Mouse (Mus musculus) stomach, postnatal 0 days (tissue): ENCODE measurements around the gene Prpf19. TPM values are rescaled to one million over a fixed set of nuclear protein-coding genes. Genes with fewer than 3 reads are reported as not detected.

Experiments
- ATAC-seq: fragments of 200-750 bp; cut with Nextera tagmentation; 2 replicates; pipeline ENCODE4 v1.8.0; 2017; ENCODE audit not compliant: low FRiP score, low TSS enrichment
- DNase-seq: peaks from one replicate; pipeline ENCODE4 v3.0.0-alpha.2; 2016; ENCODE audit warnings: low spot score
- H3K27ac ChIP-seq: fragments of 300-500 bp; sonication (generic); replicated peaks from 2 replicates; pipeline ENCODE4 v1.5.1; 2014; ENCODE audit warnings: mild to moderate bottlenecking, control low read depth
- H3K27me3 ChIP-seq: fragments of 300-500 bp; sonication (generic); 2 replicates; pipeline ENCODE4 v1.6.1; 2014; ENCODE audit warnings: low read length; ENCODE audit not compliant: control insufficient read depth, insufficient read depth
- H3K36me3 ChIP-seq: fragments of 300-500 bp; sonication (generic); 2 replicates; pipeline ENCODE4 v1.6.1; 2014; ENCODE audit warnings: low read length, mixed read lengths; ENCODE audit not compliant: control insufficient read depth, insufficient read depth
- H3K4me1 ChIP-seq: fragments of 300-500 bp; sonication (generic); replicated peaks from 2 replicates; pipeline ENCODE4 v1.6.1; 2014; ENCODE audit warnings: antibody characterized with exemption; ENCODE audit not compliant: control insufficient read depth, insufficient read depth
- H3K4me2 ChIP-seq: fragments of 300-500 bp; sonication (generic); replicated peaks from 2 replicates; pipeline ENCODE4 v1.6.1; 2014; ENCODE audit warnings: low read depth, mild to moderate bottlenecking, control low read depth, moderate library complexity
- H3K4me3 ChIP-seq: fragments of 300-500 bp; sonication (generic); 2 replicates; pipeline ENCODE4 v1.5.1; 2014; ENCODE audit warnings: low read depth, low read length, control low read depth
- H3K9ac ChIP-seq: fragments of 300-500 bp; sonication (generic); 2 replicates; pipeline ENCODE4 v1.6.1; 2014; ENCODE audit warnings: mild to moderate bottlenecking, low read length, control low read depth, mixed read lengths
- H3K9me3 ChIP-seq: fragments of 300-500 bp; sonication (generic); 2 replicates; pipeline ENCODE4 v1.6.1; 2016; ENCODE audit warnings: low read length; ENCODE audit not compliant: control insufficient read depth
- CTCF ChIP-seq: IDR thresholded peaks from 2 replicates; pipeline ENCODE4 v1.5.1; 2016; ENCODE audit warnings: antibody characterized with exemption, low read depth, mild to moderate bottlenecking, moderate library complexity
- EP300 ChIP-seq: optimal IDR thresholded peaks from 2 replicates; pipeline ENCODE3; 2016; ENCODE audit warnings: antibody characterized with exemption
- WGBS: fragments of 180-500 bp; shearing (Covaris S2); extraction: QIAGEN DNeasy Blood & Tissue Kit; methylation state at CpG from one replicate; pipeline ENCODE4 v1.1.7; 2014; 5-methylcytosine and 5-hydroxymethylcytosine counted together
- polyA plus RNA-seq: library from polyadenylated mRNA; unstranded; fragments of >200 nt; fragmentation: Nextera tagmentation; extraction: Ambion mirVana; gene quantifications from 2 replicates; pipeline ENCODE4 v1.2.1, GENCODE M21; 2015

Prpf19 gene
- polyA plus RNA-seq, 1 experiment from 2014 or later = 19.5 TPM

DNA sequence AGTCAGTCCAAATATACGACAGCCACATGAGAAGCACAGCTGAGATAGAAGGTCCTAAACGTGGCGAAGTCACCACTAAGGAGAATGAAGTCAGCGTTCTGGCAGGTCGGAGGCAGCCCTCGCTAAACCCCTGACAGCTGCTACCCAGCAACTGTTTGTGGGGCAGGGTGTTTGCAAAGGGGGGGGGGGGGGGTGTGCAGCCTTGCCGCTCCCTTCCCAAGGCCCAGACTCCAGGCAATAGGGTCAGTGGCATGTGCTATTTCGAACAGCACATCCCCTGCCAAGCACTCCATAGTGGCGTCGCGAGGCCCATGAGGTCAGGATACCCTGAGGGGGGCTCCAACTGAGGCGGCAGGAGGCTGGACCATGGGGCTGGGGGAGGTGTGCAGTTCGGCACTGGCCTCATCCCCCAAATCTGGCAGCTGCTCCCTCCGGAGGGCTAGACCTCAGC is 14.0 kb upstream of the Prpf19 start:
- H3K4me3 ChIP-seq = peak overlapping the region; percentile 64
- H3K4me2 ChIP-seq = peak overlapping the region; percentile 88
- H3K27me3 ChIP-seq = no peaks in the 10 kb centered on the region
- no peaks in the 10 kb centered on the region for H3K9me3 ChIP-seq
- WGBS = under 1% methylated on average over 13 of the region's 14 CpGs
- no peaks in the 10 kb centered on the region for H3K36me3 ChIP-seq
- no peaks in the 10 kb centered on the region for H3K4me1 ChIP-seq
- ATAC-seq (peak; percentile 62), DNase-seq (peak; percentile 59)
- H3K27ac ChIP-seq = peak overlapping the region; percentile 94
- TF ChIP-seq EP300 (no peak), CTCF (no peak)
- peak overlapping the region; percentile 73 for H3K9ac ChIP-seq

DNA sequence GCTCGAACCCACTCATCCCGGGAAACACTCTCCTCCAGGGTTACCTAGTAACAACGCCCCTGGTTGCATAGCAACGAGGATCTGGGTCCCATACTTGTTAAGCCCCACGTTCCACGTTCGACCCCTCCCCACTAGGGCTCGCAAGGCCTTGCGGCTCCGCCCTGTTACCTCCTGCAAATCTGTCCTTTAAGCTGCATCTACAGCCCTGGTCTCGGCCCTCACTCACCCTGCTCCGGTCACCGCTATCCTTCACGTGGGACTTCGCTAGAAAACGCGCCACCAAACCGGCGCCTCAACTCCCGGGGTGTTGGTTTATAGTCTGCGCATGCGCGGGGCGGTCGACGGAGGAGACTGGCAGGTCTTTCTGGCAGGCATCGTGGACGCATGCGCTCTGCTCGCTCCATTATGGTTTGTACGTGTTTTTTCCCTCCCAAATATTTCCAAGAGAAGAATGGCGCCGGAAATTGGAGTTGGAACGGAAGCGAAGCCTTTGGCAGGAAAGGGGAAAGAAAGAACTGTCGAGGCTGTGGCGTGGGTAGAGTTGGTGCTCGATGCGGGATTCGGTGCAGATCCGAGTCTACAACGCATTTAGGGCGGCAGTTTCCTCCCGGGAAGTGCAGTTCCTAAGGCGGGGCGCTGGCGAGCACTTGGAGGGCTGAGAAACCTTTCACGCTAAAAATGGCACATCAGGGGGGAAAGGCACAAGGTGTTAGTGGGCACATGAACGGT is 13.4 kb upstream of the Prpf19 start, which contains the start of gene Tmem109:
Gene Tmem109, minus strand, starts transcription at position 576 of the 729 bp plus-strand sequence.
- TF ChIP-seq CTCF (peak; percentile 58), EP300 (no peak)
- under 1% methylated on average over 49 of the region's 49 CpGs for WGBS
- H3K9ac ChIP-seq = peak within 1 kb of the TSS; percentile 73
- peak; percentile 84 for ATAC-seq
- peak within 1 kb of the TSS; percentile 64 for H3K4me3 ChIP-seq
- H3K36me3 ChIP-seq = no peaks in the 10 kb centered on the region
- peak; percentile 94 for DNase-seq
- peak within 1 kb of the TSS; percentile 94 for H3K27ac ChIP-seq
- H3K4me2 ChIP-seq = peak within 1 kb of the TSS; percentile 88
- no peaks in the 10 kb centered on the region for H3K4me1 ChIP-seq
- H3K27me3 ChIP-seq = no peaks in the 10 kb centered on the region
- no peaks in the 10 kb centered on the region for H3K9me3 ChIP-seq

DNA sequence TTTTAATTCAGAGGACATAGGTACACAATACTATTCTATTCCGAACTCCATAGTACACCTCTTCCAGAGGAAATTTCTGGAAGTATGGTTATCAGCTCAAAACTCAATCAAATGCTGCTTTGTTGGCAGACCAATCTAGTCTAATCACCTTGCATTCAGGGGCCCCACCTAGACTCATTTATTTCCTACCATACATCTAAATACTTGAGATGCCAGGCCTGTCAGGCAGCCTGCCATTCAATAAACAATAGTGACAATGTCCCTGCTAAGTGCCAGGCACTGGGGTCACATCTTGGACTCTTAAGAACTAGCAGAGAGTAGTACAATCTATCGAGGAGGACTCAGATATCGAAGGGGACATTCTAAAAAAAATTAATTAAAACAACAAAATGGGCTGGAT is 2.8 kb upstream of the Prpf19 start:
- DNase-seq (no peak), ATAC-seq (no peak)
- TF ChIP-seq CTCF = no peak
- TF ChIP-seq EP300 = no peak
- Histone ChIP-seq H3K9me3 (0 out of 2 replicates have a peak, but pooled peaks cover 2% of the 10 kb centered on the region), H3K4me3 (no peak overlapping the region), H3K4me2 (no peak overlapping the region), H3K36me3 (no peaks in the 10 kb centered on the region), H3K27ac (no peak overlapping the region), H3K4me1 (0 out of 2 replicates have a peak, but pooled peaks cover 2% of the 10 kb centered on the region), H3K9ac (no peak overlapping the region), H3K27me3 (no peaks in the 10 kb centered on the region)
- 76% methylated on average over 3 of the region's 3 CpGs for WGBS

DNA sequence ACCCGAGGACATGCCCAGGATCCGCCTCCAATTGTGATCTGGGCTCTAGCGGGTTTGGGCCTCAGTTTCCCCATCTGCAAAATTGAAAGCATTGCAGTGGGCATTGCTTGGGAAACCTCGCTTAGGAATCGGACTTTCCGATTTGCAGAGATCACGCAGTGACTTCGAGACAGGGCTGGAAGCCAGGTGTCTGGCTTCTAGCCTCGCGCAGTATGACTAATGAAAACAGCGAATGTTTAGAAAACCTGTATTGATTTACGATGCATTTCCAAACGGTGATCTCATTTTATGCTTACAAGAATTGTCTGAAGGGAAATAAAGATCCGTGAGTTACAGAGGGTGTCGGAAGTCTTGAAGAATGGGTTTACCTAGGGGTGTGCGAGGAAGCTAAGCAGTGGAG is 677 bp downstream of the Prpf19 start:
- Histone ChIP-seq H3K4me2 (peak overlapping the region; percentile 80), H3K36me3 (peaks cover 23% of the 10 kb centered on the region), H3K9ac (peak overlapping the region; percentile 90), H3K4me3 (peak overlapping the region; percentile 74), H3K27ac (peak overlapping the region; percentile 93), H3K9me3 (no peaks in the 10 kb centered on the region), H3K4me1 (0 out of 2 replicates have a peak, but pooled peaks cover 2% of the 10 kb centered on the region), H3K27me3 (no peaks in the 10 kb centered on the region)
- peak; percentile 10; the same call in 1 of the 2 replicates for ATAC-seq
- WGBS = under 1% methylated on average over 16 of the region's 16 CpGs
- TF ChIP-seq CTCF (no peak), EP300 (no peak)
- DNase-seq = peak; percentile 43

DNA sequence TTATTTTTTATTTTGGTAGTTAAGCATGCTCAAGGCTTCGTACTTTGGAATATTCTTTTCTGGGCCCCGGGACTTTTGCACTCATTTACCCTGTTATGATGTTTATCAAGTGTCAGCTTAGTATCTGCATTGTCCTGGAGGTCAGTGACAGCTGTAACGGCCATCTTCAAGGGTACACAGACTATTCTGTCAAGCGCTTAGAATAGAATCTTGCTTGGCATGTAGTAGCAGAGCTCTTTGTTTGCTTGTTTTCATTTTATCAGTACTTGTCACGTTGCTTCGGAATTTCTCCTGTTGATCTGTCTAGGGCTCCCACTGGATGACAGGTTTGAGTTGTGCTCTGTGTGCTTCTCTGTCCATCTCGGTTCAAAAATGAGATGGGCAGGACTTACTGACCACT is 1.8 kb downstream of the Prpf19 start:
- 56% methylated on average over 7 of the region's 7 CpGs for WGBS
- no peak for TF ChIP-seq CTCF
- no peak for TF ChIP-seq EP300
- H3K9ac ChIP-seq = peak overlapping the region; percentile 90; the same call in 1 of the 2 replicates
- H3K27me3 ChIP-seq = no peaks in the 10 kb centered on the region
- H3K4me1 ChIP-seq = 0 out of 2 replicates have a peak, but pooled peaks cover 2% of the 10 kb centered on the region
- H3K4me3 ChIP-seq = peak overlapping the region; percentile 74
- DNase-seq (no peak), ATAC-seq (no peak)
- H3K4me2 ChIP-seq = peak overlapping the region; percentile 80
- H3K36me3 ChIP-seq = peaks cover 32% of the 10 kb centered on the region
- no peaks in the 10 kb centered on the region for H3K9me3 ChIP-seq
- no peak overlapping the region for H3K27ac ChIP-seq

DNA sequence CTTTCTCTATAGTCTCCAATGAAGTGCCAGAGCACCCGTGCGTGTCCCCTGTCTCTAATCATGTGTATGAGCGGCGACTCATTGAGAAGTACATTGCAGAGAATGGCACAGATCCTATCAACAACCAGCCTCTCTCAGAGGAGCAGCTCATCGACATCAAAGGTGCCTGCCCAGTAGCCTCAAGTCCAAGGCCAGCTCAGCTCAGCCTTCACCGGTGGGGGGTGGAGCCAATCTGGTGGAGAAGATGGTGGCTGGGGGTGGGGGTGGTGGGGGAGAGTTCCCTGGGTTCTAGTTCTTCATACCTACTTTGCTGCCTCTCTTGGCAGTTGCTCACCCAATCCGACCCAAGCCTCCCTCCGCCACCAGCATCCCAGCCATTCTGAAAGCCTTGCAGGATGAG is 2.5 kb downstream of the Prpf19 start:
- 84% methylated on average over 8 of the region's 8 CpGs for WGBS
- Histone ChIP-seq H3K4me3 (no peak overlapping the region), H3K4me2 (no peak overlapping the region), H3K36me3 (peaks cover 37% of the 10 kb centered on the region), H3K27me3 (no peaks in the 10 kb centered on the region), H3K9me3 (no peaks in the 10 kb centered on the region), H3K4me1 (0 out of 2 replicates have a peak, but pooled peaks cover 2% of the 10 kb centered on the region), H3K27ac (no peak overlapping the region), H3K9ac (no peak overlapping the region)
- TF ChIP-seq EP300 (no peak), CTCF (no peak)
- ATAC-seq (no peak), DNase-seq (no peak)
